Mouse (Mus musculus) hindbrain, embryonic 14.5 days (tissue): ENCODE measurements around the gene Gm49395. TPM values are rescaled to one million over a fixed set of nuclear protein-coding genes. Genes with fewer than 3 reads are reported as not detected.

Source experiments
- ATAC-seq: fragments of 200-750 bp; cut with Nextera tagmentation; 2 replicates; pipeline ENCODE4 v1.8.0; 2017; ENCODE audit warnings: moderate number of reproducible peaks, mild to moderate bottlenecking, moderate TSS enrichment, moderate library complexity; ENCODE audit not compliant: low FRiP score
- DNase-seq: peaks from one replicate; pipeline ENCODE4 v3.0.0-alpha.2; 2015; ENCODE audit warnings: low spot score
- H3K27ac ChIP-seq: fragments of 300-500 bp; sonication (generic); 2 replicates; pipeline ENCODE4 v1.5.1; 2014; ENCODE audit warnings: mild to moderate bottlenecking, moderate library complexity
- H3K27me3 ChIP-seq: fragments of 300-500 bp; sonication (generic); 2 replicates; pipeline ENCODE4 v1.6.1; 2014; ENCODE audit warnings: mild to moderate bottlenecking, low read length, mixed read lengths; ENCODE audit not compliant: control insufficient read depth, insufficient read depth
- H3K36me3 ChIP-seq: fragments of 300-500 bp; sonication (generic); replicated peaks from 2 replicates; pipeline ENCODE4 v1.6.1; 2014; ENCODE audit not compliant: control insufficient read depth, insufficient read depth
- H3K4me1 ChIP-seq: fragments of 300-500 bp; sonication (generic); replicated peaks from 2 replicates; pipeline ENCODE4 v1.6.1; 2014; ENCODE audit warnings: antibody characterized with exemption, low read length, mixed read lengths; ENCODE audit not compliant: control insufficient read depth, insufficient read depth
- H3K4me2 ChIP-seq: fragments of 300-500 bp; sonication (generic); replicated peaks from 2 replicates; pipeline ENCODE4 v1.6.1; 2014; ENCODE audit warnings: mild to moderate bottlenecking, moderate library complexity
- H3K4me3 ChIP-seq: fragments of 300-500 bp; sonication (generic); replicated peaks from 2 replicates; pipeline ENCODE4 v1.5.1; 2014; ENCODE audit warnings: mild to moderate bottlenecking, low read length
- H3K9ac ChIP-seq: fragments of 300-500 bp; sonication (generic); 2 replicates; pipeline ENCODE4 v1.6.1; 2014
- H3K9me3 ChIP-seq: fragments of 300-500 bp; sonication (generic); 2 replicates; pipeline ENCODE4 v1.6.1; 2016; ENCODE audit warnings: low read length; ENCODE audit not compliant: control insufficient read depth
- WGBS: fragments of 180-500 bp; shearing (Covaris S2); extraction: QIAGEN DNeasy Blood & Tissue Kit; methylation state at CpG from one replicate; pipeline ENCODE4 v1.1.7; 2014; 5-methylcytosine and 5-hydroxymethylcytosine counted together
- polyA plus RNA-seq: library from polyadenylated mRNA; unstranded; fragments of >200 nt; fragmentation: Nextera tagmentation; extraction: Ambion mirVana; gene quantifications from 2 replicates; pipeline ENCODE4 v1.2.1, GENCODE M21; 2014

Gene Gm49395
- polyA plus RNA-seq, 1 experiment from 2014 or later, result 4.7 TPM

DNA sequence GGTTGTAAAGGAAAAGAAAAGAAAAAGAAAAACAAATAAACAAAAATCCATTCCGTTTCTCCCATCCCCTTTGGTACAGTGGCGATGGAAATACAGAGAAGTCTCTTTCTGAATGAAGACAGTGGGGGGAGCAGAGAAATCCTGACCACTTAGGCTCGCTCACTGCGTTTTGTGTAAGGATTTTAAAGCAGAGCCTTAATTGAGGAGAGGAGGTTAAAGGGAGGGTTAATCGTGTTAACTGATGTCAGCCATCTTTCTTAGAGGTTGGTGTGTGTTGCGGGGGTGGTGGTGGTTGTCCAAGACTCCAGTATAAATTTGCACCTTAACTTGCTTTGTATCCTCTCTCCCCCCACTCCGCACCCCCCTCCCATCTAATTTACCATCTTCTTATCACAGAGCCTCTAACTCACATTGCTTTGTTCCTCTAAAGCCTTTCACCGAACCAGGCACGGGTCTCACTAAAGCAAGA lies 10.7 kb downstream of the Gm49395 start:
- ATAC-seq, result no peak
- H3K9ac ChIP-seq, result 0 out of 2 replicates have a peak overlapping the region, but pooled peaks have one; percentile 34

DNA sequence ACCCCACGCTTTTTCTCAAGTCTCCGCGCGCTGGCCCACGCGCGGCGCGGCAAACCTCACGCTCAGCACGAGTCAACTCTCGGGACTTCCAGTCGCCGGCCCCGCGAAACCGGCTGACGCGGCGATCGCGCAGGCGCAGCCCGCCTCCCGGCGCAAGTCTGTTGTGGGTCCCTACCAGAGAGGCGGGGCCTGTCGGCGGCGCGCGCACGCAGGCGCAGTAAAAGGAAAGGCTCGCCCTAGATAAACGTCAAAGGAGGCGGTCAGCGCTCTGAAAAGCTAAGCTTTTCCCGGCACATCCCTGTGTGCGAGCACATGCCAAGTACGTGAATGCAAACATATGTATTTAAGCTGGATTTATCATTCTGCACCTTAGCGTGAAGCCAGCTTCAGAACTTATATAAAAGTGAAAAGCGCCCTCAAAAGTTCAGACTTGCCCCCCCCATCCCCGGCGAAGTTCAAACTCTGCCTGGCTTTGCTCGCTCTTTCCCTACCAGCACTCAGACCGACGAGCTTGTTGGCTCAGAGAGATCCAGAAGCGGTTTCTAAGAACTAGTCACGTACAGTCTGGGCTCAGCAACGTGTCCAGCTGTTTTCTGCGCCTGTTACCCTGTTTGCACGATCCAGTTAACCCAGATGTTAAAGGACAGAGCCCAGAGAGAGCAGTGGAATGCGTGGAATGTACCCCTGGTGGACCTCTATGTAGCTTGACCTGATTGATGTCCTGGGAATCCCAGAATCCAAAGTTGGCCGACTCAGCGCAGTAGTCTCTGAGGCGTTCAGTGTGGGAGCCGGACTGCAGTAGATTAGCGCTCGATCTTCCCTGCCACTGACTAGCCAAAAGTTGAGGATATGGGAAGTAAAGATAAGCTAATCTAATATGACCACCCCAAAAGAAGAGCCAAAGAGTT lies 11.4 kb downstream of the Gm49395 start, which contains the start of gene Pelo:
Gene Pelo, minus strand, starts transcription at position 118 of the 908 bp plus-strand sequence.
- DNase-seq (peak; percentile 93), ATAC-seq (peak; percentile 98)
- under 1% methylated on average over 60 of the region's 60 CpGs for WGBS
- peak within 1 kb of the TSS; percentile 72 for H3K4me3 ChIP-seq
- H3K4me2 ChIP-seq, result peak within 1 kb of the TSS; percentile 75
- H3K27ac ChIP-seq, result peak within 1 kb of the TSS; percentile 45; the same call in 1 of the 2 replicates
- H3K36me3 ChIP-seq, result peaks cover 12% of the 10 kb centered on the region
- peaks cover 17% of the 10 kb centered on the region for H3K4me1 ChIP-seq
- peak within 1 kb of the TSS; percentile 76 for H3K9ac ChIP-seq
- no peaks in the 10 kb centered on the region for H3K9me3 ChIP-seq
- H3K27me3 ChIP-seq, result no peaks in the 10 kb centered on the region

More for the DNA sequence above, 10.7 kb downstream of the Gm49395 start:
- 60% methylated on average over 9 of the region's 9 CpGs for WGBS
- H3K4me1 ChIP-seq, result peaks cover 17% of the 10 kb centered on the region
- no peaks in the 10 kb centered on the region for H3K27me3 ChIP-seq
- H3K4me3 ChIP-seq, result peak overlapping the region; percentile 72
- no peak overlapping the region; the same call in 1 of the 2 replicates for H3K27ac ChIP-seq
- no peaks in the 10 kb centered on the region for H3K9me3 ChIP-seq
- peaks cover 12% of the 10 kb centered on the region for H3K36me3 ChIP-seq
- H3K4me2 ChIP-seq, result peak overlapping the region; percentile 75
- no peak for DNase-seq

DNA sequence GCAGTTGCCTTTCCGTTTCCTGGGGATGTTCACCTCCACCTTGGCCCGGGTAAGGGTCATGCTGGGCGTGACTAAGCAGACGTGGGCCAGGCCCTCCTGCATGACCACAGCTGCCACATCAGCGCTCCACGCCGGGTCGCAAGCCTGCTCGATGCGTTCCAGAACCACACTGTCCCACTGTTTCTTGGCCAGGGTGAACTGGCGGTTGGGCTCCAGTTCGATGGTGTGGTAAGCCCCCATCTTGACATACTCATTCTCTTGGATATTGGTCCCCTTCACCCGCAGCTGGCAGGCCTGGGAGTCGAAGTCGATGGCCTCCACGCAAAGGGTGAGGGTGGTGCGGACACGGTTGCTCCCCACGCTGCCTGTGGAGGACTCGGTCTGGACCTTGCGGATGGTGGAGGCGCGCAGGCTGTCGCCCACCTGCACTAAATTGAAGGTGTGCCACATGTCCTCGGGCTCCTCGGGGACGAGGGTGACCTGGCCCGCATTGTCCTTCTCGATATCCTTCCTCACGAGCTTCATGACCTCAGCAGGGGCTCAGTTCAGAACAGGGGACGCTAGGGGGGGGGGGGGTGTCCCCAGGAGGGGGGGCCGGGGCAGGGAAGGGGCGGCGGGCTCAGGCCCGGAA lies 12.2 kb downstream of the Gm49395 start:
- peak; percentile 73 for ATAC-seq
- Histone ChIP-seq H3K27me3 (no peaks in the 10 kb centered on the region), H3K4me3 (peak overlapping the region; percentile 72), H3K9me3 (no peaks in the 10 kb centered on the region), H3K4me1 (peaks cover 17% of the 10 kb centered on the region), H3K9ac (peak overlapping the region; percentile 76), H3K27ac (peak overlapping the region; percentile 45; the same call in 1 of the 2 replicates), H3K36me3 (peaks cover 12% of the 10 kb centered on the region), H3K4me2 (peak overlapping the region; percentile 75)
- no peak for DNase-seq
- WGBS, result 9% methylated on average over 33 of the region's 35 CpGs

DNA sequence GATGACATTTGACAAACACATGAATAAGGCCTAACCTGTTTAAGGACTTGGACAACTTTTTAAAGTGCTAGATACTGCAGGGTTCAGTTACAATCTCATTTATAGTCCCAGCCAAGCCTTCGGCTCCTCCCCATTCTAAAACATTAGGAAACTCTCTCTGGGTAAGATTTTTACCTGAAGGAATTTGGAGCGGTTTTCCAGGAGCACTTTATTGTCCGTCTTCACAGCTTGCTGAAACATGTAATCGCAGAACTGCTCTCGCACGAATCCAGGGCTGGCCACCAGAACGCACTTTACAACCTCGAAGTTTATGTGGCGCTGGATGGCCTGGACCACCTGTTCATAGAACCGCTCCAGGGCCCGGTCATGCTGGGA lies 12.7 kb downstream of the Gm49395 start:
- WGBS, result 68% methylated on average over 11 of the region's 11 CpGs

DNA sequence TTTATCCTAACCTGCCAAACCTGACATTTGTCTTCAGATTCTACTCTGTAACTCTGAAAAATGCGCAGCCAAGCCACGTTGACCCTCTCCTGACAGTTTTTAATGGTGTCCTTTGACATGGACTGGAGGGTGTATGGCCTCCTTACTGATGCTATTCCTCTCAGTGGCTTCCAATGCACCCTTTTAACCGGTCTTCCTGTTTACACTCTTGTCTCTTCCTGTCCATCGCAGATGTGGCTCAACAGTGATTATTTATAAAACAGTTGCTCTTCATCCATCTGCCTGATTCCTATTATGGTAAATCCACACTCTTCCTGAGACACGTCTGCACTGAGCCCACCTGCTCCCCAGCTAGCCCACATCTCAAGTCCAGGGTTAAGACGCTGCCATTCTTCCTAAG lies 15.7 kb downstream of the Gm49395 start:
- no peak overlapping the region for H3K4me2 ChIP-seq
- no peak overlapping the region for H3K4me3 ChIP-seq
- H3K9ac ChIP-seq, result no peak overlapping the region
- peaks cover 17% of the 10 kb centered on the region for H3K4me1 ChIP-seq
- no peak overlapping the region for H3K27ac ChIP-seq
- no peak for DNase-seq
- no peaks in the 10 kb centered on the region for H3K9me3 ChIP-seq
- H3K27me3 ChIP-seq, result no peaks in the 10 kb centered on the region
- peaks cover 12% of the 10 kb centered on the region for H3K36me3 ChIP-seq
- ATAC-seq, result no peak
- 92% methylated on average over 6 of the region's 6 CpGs for WGBS

More for the DNA sequence above, 12.7 kb downstream of the Gm49395 start:
- H3K4me1 ChIP-seq, result peaks cover 17% of the 10 kb centered on the region
- H3K9me3 ChIP-seq, result no peaks in the 10 kb centered on the region
- no peak overlapping the region for H3K27ac ChIP-seq
- peak overlapping the region; percentile 75 for H3K4me2 ChIP-seq
- H3K27me3 ChIP-seq, result no peaks in the 10 kb centered on the region
- DNase-seq (no peak), ATAC-seq (no peak)
- H3K36me3 ChIP-seq, result peaks cover 12% of the 10 kb centered on the region
- H3K9ac ChIP-seq, result peak overlapping the region; percentile 76
- peak overlapping the region; percentile 72 for H3K4me3 ChIP-seq

DNA sequence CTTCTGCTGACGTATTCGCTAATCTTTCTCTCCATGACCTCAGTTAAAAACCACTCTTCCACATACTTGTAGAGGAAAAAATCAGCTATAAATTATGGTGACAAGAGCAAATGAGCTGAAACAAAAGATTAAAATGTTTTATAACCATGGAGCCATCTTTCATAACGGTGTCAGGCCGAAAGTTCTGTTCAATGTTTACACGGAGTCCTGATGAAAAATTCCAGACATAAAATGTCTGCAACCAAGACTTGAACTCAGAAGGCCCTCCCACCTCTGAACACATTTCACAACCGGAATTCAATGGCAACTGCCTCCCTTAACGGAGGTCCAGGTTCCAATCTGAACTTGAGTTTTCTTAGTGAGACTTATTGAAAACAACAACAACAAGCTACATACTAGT lies 19.4 kb downstream of the Gm49395 start:
- Histone ChIP-seq H3K4me1 (no peaks in the 10 kb centered on the region), H3K27ac (no peak overlapping the region), H3K9me3 (no peaks in the 10 kb centered on the region), H3K27me3 (no peaks in the 10 kb centered on the region), H3K4me3 (no peak overlapping the region), H3K4me2 (no peak overlapping the region), H3K36me3 (peaks cover under 1% of the 10 kb centered on the region; the same call in 1 of the 2 replicates), H3K9ac (no peak overlapping the region)
- ATAC-seq, result no peak
- 90% methylated on average over 7 of the region's 7 CpGs for WGBS
- no peak for DNase-seq

DNA sequence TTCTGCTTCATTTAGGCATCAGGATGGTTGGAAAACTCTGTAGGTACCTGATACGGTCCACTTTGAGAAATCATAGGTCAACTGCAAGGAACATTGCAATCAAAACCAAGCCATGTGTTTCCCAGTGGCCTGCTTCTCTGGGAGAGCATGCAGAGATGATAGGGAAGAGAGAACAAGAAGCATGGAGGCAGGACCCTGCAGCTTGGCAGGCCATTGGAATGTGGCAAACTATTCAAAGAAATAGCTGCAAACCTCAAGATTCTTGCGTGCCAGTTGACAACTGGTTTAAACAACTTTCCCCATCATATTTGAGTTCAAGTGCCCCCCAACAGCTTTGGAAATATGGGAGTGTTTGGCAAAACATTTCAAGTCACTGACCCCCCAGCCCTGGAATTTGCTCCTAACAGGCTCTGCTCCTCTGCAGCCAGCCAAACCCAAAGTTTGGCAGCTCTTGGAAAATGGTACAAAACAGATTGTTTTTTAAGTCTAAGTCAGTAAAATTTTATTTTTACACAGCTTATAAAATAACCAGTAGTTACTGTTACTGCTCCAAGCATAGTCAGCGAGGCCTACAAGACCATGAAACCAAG lies 21.6 kb downstream of the Gm49395 start:
- 93% methylated on average over 3 of the region's 3 CpGs for WGBS
- no peak for ATAC-seq
- no peaks in the 10 kb centered on the region for H3K36me3 ChIP-seq

DNA sequence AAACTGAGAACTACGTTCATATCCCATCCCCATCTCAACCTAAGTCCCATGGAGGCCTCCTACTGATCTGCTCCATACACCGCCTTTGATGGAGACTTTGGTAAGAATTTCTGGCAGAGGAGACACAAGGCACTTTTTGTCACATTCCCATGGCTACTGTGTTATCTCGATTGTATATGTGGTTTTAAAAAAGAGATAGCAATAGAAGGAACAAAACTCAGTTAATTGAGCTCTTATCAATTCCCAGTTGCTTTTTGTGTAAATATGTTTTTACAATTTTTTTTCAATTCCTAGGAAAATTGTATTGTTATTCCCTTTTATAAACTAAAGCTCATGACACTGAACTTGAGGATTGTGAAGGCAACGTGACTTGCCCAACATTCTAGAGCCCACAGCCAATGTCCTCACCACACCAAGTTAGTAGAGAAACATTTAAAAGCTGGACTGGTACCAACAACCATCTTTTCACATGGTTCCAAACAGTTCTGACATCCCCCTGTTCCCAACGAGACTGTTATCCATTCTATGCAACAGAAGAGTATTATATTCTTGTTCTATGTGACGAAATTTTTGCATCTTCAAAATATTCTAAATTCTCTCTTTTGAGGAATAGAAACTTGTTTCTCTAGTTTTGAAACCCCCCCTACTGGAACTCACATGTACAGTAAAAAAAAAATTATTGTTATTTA lies 22.6 kb downstream of the Gm49395 start:
- WGBS, result 88% methylated on average over 6 of the region's 6 CpGs
- no peak overlapping the region for H3K27ac ChIP-seq
- ATAC-seq (no peak), DNase-seq (no peak)
- no peaks in the 10 kb centered on the region for H3K4me1 ChIP-seq
- no peaks in the 10 kb centered on the region for H3K9me3 ChIP-seq
- H3K9ac ChIP-seq, result no peak overlapping the region
- H3K4me3 ChIP-seq, result no peak overlapping the region
- H3K27me3 ChIP-seq, result no peaks in the 10 kb centered on the region
- H3K4me2 ChIP-seq, result no peak overlapping the region
- no peaks in the 10 kb centered on the region for H3K36me3 ChIP-seq

More for the DNA sequence above, 21.6 kb downstream of the Gm49395 start:
- Histone ChIP-seq H3K9ac (no peak overlapping the region), H3K27ac (no peak overlapping the region), H3K4me3 (no peak overlapping the region), H3K9me3 (no peaks in the 10 kb centered on the region), H3K4me1 (no peaks in the 10 kb centered on the region), H3K27me3 (no peaks in the 10 kb centered on the region), H3K4me2 (no peak overlapping the region)
- no peak for DNase-seq
